Mouse (Mus musculus) kidney, postnatal 0 days (tissue): ENCODE data around the gene Etv6. TPM values are rescaled to one million over a fixed set of nuclear protein-coding genes. Genes with fewer than 3 reads are reported as not detected.

ENCODE experiments used
- ATAC-seq: fragments of 200-750 bp; cut with Nextera tagmentation; replicated peaks from 2 replicates; pipeline ENCODE4 v1.8.0; 2017; ENCODE audit warnings: low read depth, moderate number of reproducible peaks, moderate TSS enrichment, moderate library complexity; ENCODE audit not compliant: low FRiP score
- DNase-seq: peaks from one replicate; pipeline ENCODE4 v3.0.0-alpha.2; 2016; ENCODE audit warnings: low spot score
- H3K27ac ChIP-seq: fragments of 300-500 bp; sonication (generic); 2 replicates; pipeline ENCODE4 v1.5.1; 2014; ENCODE audit warnings: mild to moderate bottlenecking
- H3K27me3 ChIP-seq: fragments of 300-500 bp; sonication (generic); 2 replicates; pipeline ENCODE4 v1.6.1; 2014; ENCODE audit warnings: low read length, mixed read lengths; ENCODE audit not compliant: insufficient read depth
- H3K36me3 ChIP-seq: fragments of 300-500 bp; sonication (generic); 2 replicates; pipeline ENCODE4 v1.6.1; 2014; ENCODE audit warnings: low read length, mixed read lengths; ENCODE audit not compliant: insufficient read depth
- H3K4me1 ChIP-seq: fragments of 300-500 bp; sonication (generic); replicated peaks from 2 replicates; pipeline ENCODE4 v1.6.1; 2014; ENCODE audit warnings: antibody characterized with exemption, low read length, mixed read lengths; ENCODE audit not compliant: insufficient read depth
- H3K4me2 ChIP-seq: fragments of 300-500 bp; sonication (generic); 2 replicates; pipeline ENCODE4 v1.6.1; 2014; ENCODE audit warnings: mild to moderate bottlenecking, low read length, moderate library complexity, mixed read lengths
- H3K4me3 ChIP-seq: fragments of 300-500 bp; sonication (generic); replicated peaks from 2 replicates; pipeline ENCODE4 v1.5.1; 2014; ENCODE audit warnings: low read depth, low read length
- H3K9ac ChIP-seq: fragments of 300-500 bp; sonication (generic); 2 replicates; pipeline ENCODE4 v1.6.1; 2014; ENCODE audit warnings: low read depth, low read length
- H3K9me3 ChIP-seq: fragments of 300-500 bp; sonication (generic); replicated peaks from 2 replicates; pipeline ENCODE4 v1.6.1; 2016; ENCODE audit warnings: low read length, inconsistent platforms, mixed read lengths
- CTCF ChIP-seq: IDR thresholded peaks from 2 replicates; pipeline ENCODE4 v1.5.1; 2016; ENCODE audit warnings: antibody characterized with exemption, low read depth, mild to moderate bottlenecking, moderate library complexity
- WGBS: fragments of 180-500 bp; shearing (Covaris S2); extraction: QIAGEN DNeasy Blood & Tissue Kit; methylation state at CpG from one replicate; pipeline ENCODE4 v1.1.7; 2014; 5-methylcytosine and 5-hydroxymethylcytosine counted together
- polyA plus RNA-seq: library from polyadenylated mRNA; unstranded; fragments of >200 nt; fragmentation: Nextera tagmentation; extraction: Ambion mirVana; gene quantifications from 2 replicates; pipeline ENCODE4 v1.2.1, GENCODE M21; 2015

The Etv6 gene
- polyA plus RNA-seq, 1 experiment from 2014 or later: 8.9 TPM

DNA sequence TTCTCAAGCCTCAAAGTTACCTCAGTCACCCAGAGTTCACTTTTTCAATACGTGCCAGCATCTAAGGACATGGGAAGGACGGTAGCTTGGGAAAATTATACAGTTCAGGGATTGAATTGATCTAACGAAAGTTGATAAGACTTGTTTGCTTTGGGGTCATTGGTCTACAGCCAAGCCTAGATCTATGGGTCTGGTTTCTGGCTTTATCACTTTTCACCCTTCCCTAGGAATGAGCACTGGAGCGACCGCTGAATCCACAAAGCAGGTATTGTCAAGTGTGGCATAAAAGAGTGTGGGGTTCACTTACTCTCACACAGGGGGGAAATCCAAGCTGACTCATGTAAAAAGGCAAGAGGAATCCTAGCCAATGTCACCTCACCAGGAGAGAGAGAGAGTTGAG, 256.9 kb downstream of the Etv6 start:
- DNase-seq (no peak), ATAC-seq (no peak)
- Histone ChIP-seq H3K27ac (no peak overlapping the region), H3K9me3 (no peaks in the 10 kb centered on the region), H3K9ac (no peak overlapping the region), H3K4me1 (no peaks in the 10 kb centered on the region), H3K4me3 (no peak overlapping the region), H3K36me3 (no peaks in the 10 kb centered on the region), H3K4me2 (no peak overlapping the region), H3K27me3 (no peaks in the 10 kb centered on the region)
- 88% methylated on average over 5 of the region's 5 CpGs for WGBS
- TF ChIP-seq CTCF: no peak

GRCm38 (mm10) chr6:134293615-134294508, 258.4 kb downstream of the Etv6 start:
- Histone ChIP-seq H3K27ac (no peak overlapping the region), H3K4me1 (no peaks in the 10 kb centered on the region), H3K4me3 (no peak overlapping the region), H3K36me3 (no peaks in the 10 kb centered on the region), H3K4me2 (no peak overlapping the region), H3K27me3 (no peaks in the 10 kb centered on the region), H3K9ac (no peak overlapping the region), H3K9me3 (no peaks in the 10 kb centered on the region)
- TF ChIP-seq CTCF: no peak
- DNase-seq: no peak
- ATAC-seq: peak; percentile 29; the same call in 1 of the 2 replicates
- 51% methylated on average over 9 of the region's 9 CpGs for WGBS

DNA sequence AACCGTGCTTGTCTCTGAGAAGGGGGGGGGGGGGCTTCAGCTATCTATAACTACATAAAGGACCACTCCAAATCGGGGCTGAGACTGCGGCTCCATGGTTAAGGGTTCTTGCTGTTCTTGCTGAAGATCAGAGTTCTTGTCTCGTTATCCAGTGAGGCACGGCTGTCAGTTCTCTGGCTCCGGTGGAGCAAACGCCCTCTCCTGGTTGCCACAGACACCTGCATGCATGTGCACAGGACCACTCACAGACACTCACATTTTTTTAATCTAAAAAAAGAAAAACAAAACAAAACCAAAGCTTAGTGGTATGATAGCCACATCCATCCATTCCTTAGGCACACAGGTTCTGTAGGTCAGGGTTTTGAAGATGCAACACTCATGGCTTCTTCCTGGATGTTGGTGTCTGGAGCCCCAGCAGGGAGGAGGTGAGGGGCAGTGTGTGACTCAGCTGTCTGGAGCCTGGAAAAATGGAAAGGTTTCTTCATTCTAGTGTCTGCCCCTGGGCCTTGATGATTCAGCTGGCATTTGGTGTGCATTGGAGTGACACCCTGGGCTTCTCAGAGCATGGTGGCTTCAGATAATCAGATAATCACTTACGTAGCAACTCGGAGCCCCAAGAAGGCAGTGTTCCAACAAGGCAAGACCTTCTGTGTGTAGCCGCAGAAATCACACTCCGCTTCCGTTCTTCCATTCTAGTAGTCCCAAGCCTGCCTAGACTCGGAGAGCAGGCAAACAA, 262.6 kb downstream of the Etv6 start:
- Histone ChIP-seq H3K4me3 (no peak overlapping the region), H3K4me2 (no peak overlapping the region), H3K9ac (no peak overlapping the region), H3K36me3 (no peaks in the 10 kb centered on the region), H3K27ac (no peak overlapping the region), H3K9me3 (no peaks in the 10 kb centered on the region), H3K4me1 (no peaks in the 10 kb centered on the region), H3K27me3 (no peaks in the 10 kb centered on the region)
- 81% methylated on average over 13 of the region's 13 CpGs for WGBS
- DNase-seq: no peak
- ATAC-seq: no peak
- TF ChIP-seq CTCF: peak; percentile 34; the same call in 1 of the 2 replicates

- Histone ChIP-seq H3K9ac (no peak overlapping the region), H3K4me2 (no peak overlapping the region), H3K27me3 (no peaks in the 10 kb centered on the region), H3K36me3 (no peaks in the 10 kb centered on the region), H3K4me1 (no peaks in the 10 kb centered on the region), H3K4me3 (no peak overlapping the region), H3K27ac (no peak overlapping the region), H3K9me3 (no peaks in the 10 kb centered on the region)
- DNase-seq: no peak
- TF ChIP-seq CTCF: no peak
- 75% methylated on average over 1 of the region's 1 CpGs for WGBS
- no peak for ATAC-seq
Observed at GRCm38 (mm10) chr6:134301951-134302350, 266.5 kb downstream of the Etv6 start.

DNA sequence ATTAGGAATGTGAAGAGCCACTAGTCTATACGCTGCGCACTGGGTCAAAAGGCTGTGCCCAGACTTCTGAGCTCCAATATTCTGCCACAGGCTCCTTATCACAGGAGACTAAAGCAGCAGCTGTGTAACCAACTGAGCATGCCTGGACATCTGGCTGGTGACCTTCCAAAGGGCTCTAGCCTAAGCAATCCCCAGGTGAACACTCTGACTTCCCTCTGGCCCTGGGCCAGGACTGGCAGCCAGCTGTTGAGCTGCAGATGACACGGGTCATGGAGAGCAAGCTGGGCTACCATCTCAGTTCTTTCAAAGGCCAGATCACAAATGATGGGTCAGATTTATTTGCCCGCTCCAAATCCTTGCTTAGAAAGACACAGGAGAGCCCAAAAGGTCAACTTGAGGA, 275.8 kb downstream of the Etv6 start:
- Histone ChIP-seq H3K9ac (no peak overlapping the region), H3K36me3 (no peaks in the 10 kb centered on the region), H3K9me3 (no peaks in the 10 kb centered on the region), H3K27me3 (no peaks in the 10 kb centered on the region), H3K4me3 (no peak overlapping the region), H3K27ac (no peak overlapping the region), H3K4me2 (no peak overlapping the region), H3K4me1 (no peaks in the 10 kb centered on the region)
- 86% methylated on average over 4 of the region's 4 CpGs for WGBS
- ATAC-seq: no peak
- DNase-seq: no peak
- TF ChIP-seq CTCF: no peak

DNA sequence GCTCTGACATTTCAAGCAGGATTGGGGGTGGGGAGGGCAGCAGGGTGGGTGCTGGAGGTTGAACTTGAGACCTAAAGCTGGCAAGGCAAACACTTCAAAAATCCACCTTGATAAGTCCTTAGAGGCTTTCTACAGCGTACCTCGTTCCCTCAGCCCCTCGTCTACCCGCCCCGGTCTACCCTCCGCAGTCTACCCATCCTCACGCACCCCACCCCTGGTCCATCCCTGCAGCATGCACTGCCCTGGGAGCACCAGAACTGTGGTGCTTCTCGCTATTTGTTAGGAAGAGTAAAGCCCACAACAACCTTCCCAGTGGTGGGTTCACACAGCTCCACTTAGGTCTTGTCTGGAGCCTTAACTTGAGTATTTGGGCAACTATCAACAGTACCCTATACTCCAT, 277.1 kb downstream of the Etv6 start:
- DNase-seq: no peak
- no peaks in the 10 kb centered on the region for H3K36me3 ChIP-seq
- ATAC-seq: no peak
- no peak overlapping the region for H3K27ac ChIP-seq
- no peak overlapping the region for H3K4me2 ChIP-seq
- no peak overlapping the region for H3K9ac ChIP-seq
- WGBS: 92% methylated on average over 8 of the region's 8 CpGs
- H3K4me3 ChIP-seq: no peak overlapping the region
- H3K9me3 ChIP-seq: no peaks in the 10 kb centered on the region
- H3K4me1 ChIP-seq: no peaks in the 10 kb centered on the region
- TF ChIP-seq CTCF: no peak
- H3K27me3 ChIP-seq: no peaks in the 10 kb centered on the region
